Mouse (Mus musculus) inflammation-experienced regulatory T-cells (primary cell): ENCODE measurements around the gene Sept3. TPM values are rescaled to one million over a fixed set of nuclear protein-coding genes. Genes with fewer than 3 reads are reported as not detected.

ENCODE experiments used
- polyA plus RNA-seq, 2 experiments: library from polyadenylated mRNA; unstranded; fragments of 100-300 nt; shearing (Covaris generic); gene quantifications; one replicate each; pipeline ENCODE4 v1.2.1; 2017

Gene Sept3
- polyA plus RNA-seq = 1 to 10 TPM in 1 of 2 experiments, under 1 TPM in 1; 0.45 to 2.1 TPM

GRCm38 (mm10) chr15:82274593-82274926, at the start of gene Sept3:
Gene Sept3, plus strand, starts transcription at chr15:82274893.

GRCm38 (mm10) chr15:82244115-82244804, 30.4 kb upstream of the Sept3 start, which contains the start of gene Cenpm:
Gene Cenpm, minus strand, starts transcription at chr15:82244748.

GRCm38 (mm10) chr15:82252097-82252496, 22.6 kb upstream of the Sept3 start, which contains the start of gene 1500009C09Rik:
Gene 1500009C09Rik, plus strand, starts transcription at chr15:82252397.

GRCm38 (mm10) chr15:82298764-82299561, 24.3 kb downstream of the Sept3 start, which contains the start of gene Wbp2nl:
Gene Wbp2nl, plus strand, starts transcription at chr15:82298954.

GRCm38 (mm10) chr15:82338593-82339112, 64.0 kb downstream of the Sept3 start, which contains the start of the genes Naga, Pheta2 and Smdt1:
Gene Naga, minus strand, starts transcription at chr15:82338925.
Gene Pheta2, plus strand, starts transcription at chr15:82338942.
Gene Smdt1, plus strand, starts transcription at chr15:82338959.

Other genes starting within 250 kb of the Sept3 start
- gene Desi1, start 241.0 kb upstream of the Sept3 start, polyA plus RNA-seq = 10 to 100 TPM; 37.2 to 48.3 TPM
- 100 to 1,000 TPM; 136 to 218 TPM for gene Snu13, start 227.3 kb upstream of the Sept3 start, polyA plus RNA-seq
- gene 4930407I10Rik, start 215.7 kb upstream of the Sept3 start, polyA plus RNA-seq = under 1 TPM in 1 of 2 experiments, not detected in 1; 0.70 TPM
- gene Mei1, start 204.9 kb upstream of the Sept3 start, polyA plus RNA-seq = 1 to 10 TPM in 1 of 2 experiments, under 1 TPM in 1; 0.14 to 1.4 TPM
- 10 to 100 TPM; 26.9 to 37.1 TPM for gene Ccdc134, start 147.0 kb upstream of the Sept3 start, polyA plus RNA-seq
- 100 to 1,000 TPM; 108 to 135 TPM for gene Srebf2, start 127.7 kb upstream of the Sept3 start, polyA plus RNA-seq
- gene Shisa8, start 62.1 kb upstream of the Sept3 start, polyA plus RNA-seq = 1 to 10 TPM in 1 of 2 experiments, under 1 TPM in 1; 0.13 to 1.5 TPM
- gene Tnfrsf13c, start 50.5 kb upstream of the Sept3 start, polyA plus RNA-seq = 1 to 10 TPM; 4.3 to 7.4 TPM
- gene Cenpm, start 30.1 kb upstream of the Sept3 start, polyA plus RNA-seq = 1 to 10 TPM; 2.5 to 6.1 TPM
- gene 1500009C09Rik, start 22.5 kb upstream of the Sept3 start, polyA plus RNA-seq = 1 to 10 TPM in 1 of 2 experiments, not detected in 1; 1.0 TPM
- under 1 TPM in 1 of 2 experiments, not detected in 1; 0.53 TPM for gene Wbp2nl, start 24.1 kb downstream of the Sept3 start, polyA plus RNA-seq
- 10 to 100 TPM; 66.4 to 73.4 TPM for gene Naga, start 64.0 kb downstream of the Sept3 start, polyA plus RNA-seq
- 10 to 100 TPM in 1 of 2 experiments, 1 to 10 TPM in 1; 3.7 to 11.0 TPM for gene Pheta2, start 64.0 kb downstream of the Sept3 start, polyA plus RNA-seq
- gene Smdt1, start 64.1 kb downstream of the Sept3 start, polyA plus RNA-seq = 100 to 1,000 TPM; 162 to 165 TPM
- 100 to 1,000 TPM; 263 to 291 TPM for gene Ndufa6, start 79.4 kb downstream of the Sept3 start, polyA plus RNA-seq
- 1 to 10 TPM; 6.8 to 9.8 TPM for gene Cyp2d22, start 105.4 kb downstream of the Sept3 start, polyA plus RNA-seq
- gene Cyp2d11, start 119.1 kb downstream of the Sept3 start, polyA plus RNA-seq = not detected
- gene Cyp2d10, start 132.3 kb downstream of the Sept3 start, polyA plus RNA-seq = under 1 TPM; 0.31 to 0.44 TPM
- gene Cyp2d9, start 158.5 kb downstream of the Sept3 start, polyA plus RNA-seq = under 1 TPM in 1 of 2 experiments, not detected in 1; 0.93 TPM